Mouse (Mus musculus): ENCODE measurements around the gene Hist1h3e. TPM values are rescaled to one million over a fixed set of nuclear protein-coding genes. Genes with fewer than 3 reads are reported as not detected.

The Hist1h3e gene
- polyA plus RNA-seq, 1 experiment from 2014 or later, result 5.0 TPM

DNA sequence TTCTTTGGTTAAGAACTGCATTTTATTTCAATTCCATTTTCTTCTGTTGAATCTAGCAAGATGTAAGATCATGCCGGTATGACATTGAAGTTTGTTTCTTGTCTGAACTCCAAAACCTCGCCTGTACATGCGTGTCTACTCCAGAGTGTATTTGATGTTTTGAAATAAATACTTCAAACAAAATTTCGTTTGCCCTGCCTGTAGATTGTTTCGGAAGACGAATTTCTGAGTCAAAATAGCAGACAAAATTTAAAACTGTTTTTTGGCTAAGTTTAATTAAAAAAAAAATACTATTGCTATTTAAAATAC is 43.9 kb downstream of the Hist1h3e start:
- DNase-seq (ENCODE audit: low spot score) (no peak), ATAC-seq (replicated peaks; ENCODE audit: low FRiP score, low read depth) (no peak)
- 0% methylated on average over 6 of the region's 6 CpGs for WGBS
- no peaks in the 10 kb centered on the region for H3K4me1 ChIP-seq (replicated peaks; ENCODE audit: insufficient read depth, low read length)
- no peak for TF ChIP-seq CTCF (IDR thresholded peaks at IDR 0.05; ENCODE audit: low read depth)
- no peaks in the 10 kb centered on the region for H3K9me3 ChIP-seq (replicated peaks; ENCODE audit: low read length)
- H3K9ac ChIP-seq (ENCODE audit: low read depth, low read length), result no peak overlapping the region
- H3K4me3 ChIP-seq (replicated peaks; ENCODE audit: low read depth, low read length), result peak overlapping the region; percentile 50
- H3K27ac ChIP-seq, result no peak overlapping the region
- no peaks in the 10 kb centered on the region for H3K36me3 ChIP-seq (ENCODE audit: insufficient read depth, low read length)
- H3K27me3 ChIP-seq (ENCODE audit: insufficient read depth, low read length), result no peaks in the 10 kb centered on the region
- H3K4me2 ChIP-seq (ENCODE audit: low read length), result peak overlapping the region; percentile 53

DNA sequence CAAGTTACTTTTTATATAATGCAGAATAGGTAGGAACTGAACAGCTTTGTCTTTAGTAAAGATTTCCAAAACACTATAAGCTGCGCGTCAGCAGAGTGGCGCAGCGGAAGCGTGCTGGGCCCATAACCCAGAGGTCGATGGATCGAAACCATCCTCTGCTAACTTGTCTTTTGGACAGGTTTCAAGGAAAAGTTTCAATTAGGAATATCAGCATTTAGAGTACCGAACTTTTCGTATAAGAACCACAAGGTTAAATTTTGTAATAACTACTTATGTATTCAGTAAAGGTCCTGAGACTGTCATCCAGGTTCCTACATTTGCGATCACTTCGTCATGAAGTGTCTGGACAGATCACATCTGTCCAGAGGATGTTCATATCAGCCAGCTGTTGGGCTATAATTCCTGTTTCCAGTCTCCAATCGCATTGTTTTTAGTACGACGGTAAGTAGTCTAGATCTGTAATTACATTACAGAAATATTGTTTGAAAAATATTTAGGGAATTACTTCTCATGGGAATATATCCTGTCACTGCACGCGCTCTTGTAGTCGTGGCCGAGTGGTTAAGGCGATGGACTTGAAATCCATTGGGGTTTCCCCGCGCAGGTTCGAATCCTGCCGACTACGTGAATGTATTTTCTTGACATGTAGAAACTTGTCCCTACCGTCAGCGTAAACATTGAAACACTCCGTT is 44.4 kb downstream of the Hist1h3e start:
- H3K9ac ChIP-seq (ENCODE audit: low read depth, low read length), result peak overlapping the region; percentile 46; the same call in 1 of the 2 replicates
- peak overlapping the region; percentile 53 for H3K4me2 ChIP-seq (ENCODE audit: low read length)
- H3K9me3 ChIP-seq (replicated peaks; ENCODE audit: low read length), result no peaks in the 10 kb centered on the region
- H3K27me3 ChIP-seq (ENCODE audit: insufficient read depth, low read length), result no peaks in the 10 kb centered on the region
- under 1% methylated on average over 27 of the region's 27 CpGs for WGBS
- peak overlapping the region; percentile 50 for H3K4me3 ChIP-seq (replicated peaks; ENCODE audit: low read depth, low read length)
- TF ChIP-seq CTCF (IDR thresholded peaks at IDR 0.05; ENCODE audit: low read depth), result no peak
- ATAC-seq (replicated peaks; ENCODE audit: low FRiP score, low read depth) (peak; percentile 91), DNase-seq (ENCODE audit: low spot score) (peak; percentile 90)
- peak overlapping the region; percentile 69; the same call in 1 of the 2 replicates for H3K27ac ChIP-seq
- no peaks in the 10 kb centered on the region for H3K36me3 ChIP-seq (ENCODE audit: insufficient read depth, low read length)
- H3K4me1 ChIP-seq (replicated peaks; ENCODE audit: insufficient read depth, low read length), result no peaks in the 10 kb centered on the region

DNA sequence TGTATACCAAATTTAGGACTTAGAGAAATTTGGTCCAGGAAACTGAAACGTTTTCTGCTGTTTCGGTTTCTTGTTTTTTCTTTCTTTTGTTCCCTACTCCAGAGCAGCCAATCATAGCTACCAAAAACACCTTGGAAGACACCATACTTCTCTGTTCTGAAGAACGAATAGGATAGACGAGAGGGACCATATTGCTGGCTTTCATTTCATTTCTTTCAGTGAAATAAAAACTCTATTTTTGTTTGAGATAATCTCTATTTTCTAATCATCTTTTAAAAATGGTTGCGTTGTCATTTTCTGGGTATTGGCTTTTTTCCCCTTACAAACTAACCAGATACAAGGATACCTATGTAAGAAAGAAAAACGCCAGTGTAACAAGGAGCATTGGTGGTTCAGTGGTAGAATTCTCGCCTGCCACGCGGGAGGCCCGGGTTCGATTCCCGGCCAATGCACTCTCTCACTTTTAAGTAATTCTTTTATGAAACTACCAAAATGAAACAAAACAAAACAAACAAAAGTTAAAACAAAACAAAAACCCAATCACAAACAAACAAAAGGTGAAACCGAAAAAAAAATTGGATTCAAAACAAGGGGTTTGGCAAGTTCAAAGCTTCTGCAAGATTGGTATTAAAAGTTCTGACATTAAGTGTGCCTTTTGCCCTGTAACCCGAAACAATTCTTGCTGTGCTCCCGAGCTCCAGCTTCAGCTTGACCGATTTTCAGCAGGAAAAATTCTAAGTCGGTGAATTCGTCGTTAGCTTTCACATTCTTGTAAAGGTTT is 45.2 kb downstream of the Hist1h3e start:
- no peak for TF ChIP-seq CTCF (IDR thresholded peaks at IDR 0.05; ENCODE audit: low read depth)
- H3K36me3 ChIP-seq (ENCODE audit: insufficient read depth, low read length), result no peaks in the 10 kb centered on the region
- H3K9me3 ChIP-seq (replicated peaks; ENCODE audit: low read length), result no peaks in the 10 kb centered on the region
- ATAC-seq (replicated peaks; ENCODE audit: low FRiP score, low read depth) (peak; percentile 57), DNase-seq (ENCODE audit: low spot score) (peak; percentile 80)
- H3K27ac ChIP-seq, result peak overlapping the region; percentile 69
- under 1% methylated on average over 19 of the region's 19 CpGs for WGBS
- peak overlapping the region; percentile 46; the same call in 1 of the 2 replicates for H3K9ac ChIP-seq (ENCODE audit: low read depth, low read length)
- peak overlapping the region; percentile 53 for H3K4me2 ChIP-seq (ENCODE audit: low read length)
- H3K4me1 ChIP-seq (replicated peaks; ENCODE audit: insufficient read depth, low read length), result no peaks in the 10 kb centered on the region
- H3K4me3 ChIP-seq (replicated peaks; ENCODE audit: low read depth, low read length), result peak overlapping the region; percentile 50
- no peaks in the 10 kb centered on the region for H3K27me3 ChIP-seq (ENCODE audit: insufficient read depth, low read length)

DNA sequence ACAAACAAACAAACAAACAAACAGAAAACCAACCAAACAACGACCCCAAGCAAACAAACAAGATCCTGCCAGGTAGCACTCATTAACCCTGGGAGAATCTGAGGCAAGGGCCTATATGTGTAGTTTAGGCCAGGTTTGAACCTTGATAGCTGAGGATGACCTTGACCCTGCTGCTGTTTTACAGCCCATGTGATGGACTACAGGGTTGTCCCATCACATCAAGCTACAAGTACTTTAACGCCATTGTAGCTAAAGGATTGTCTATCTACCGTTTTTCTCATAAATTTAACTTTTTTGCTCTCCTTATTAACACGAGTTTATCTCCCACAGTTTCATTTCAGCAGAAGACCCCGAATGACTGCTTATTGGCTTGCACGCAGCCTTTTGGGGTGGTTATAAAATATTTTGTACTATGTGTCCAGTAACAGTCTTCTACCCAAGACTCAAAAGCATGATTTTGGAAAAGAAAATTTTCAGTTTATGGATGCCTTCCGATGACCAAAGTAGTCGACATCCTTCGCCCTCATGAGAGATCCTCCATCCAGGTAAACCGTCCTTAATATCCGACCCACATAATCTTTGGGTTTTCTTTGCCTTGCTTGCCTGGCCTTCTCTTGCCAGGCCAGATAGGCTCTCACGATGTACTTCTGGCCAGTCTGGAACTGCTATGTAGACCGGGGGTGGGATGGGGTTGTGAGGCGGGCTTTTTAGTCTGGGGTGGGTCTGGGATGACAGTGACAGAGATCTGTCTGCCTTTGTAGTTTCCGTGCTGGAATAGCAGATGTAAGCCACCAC is 46.1 kb downstream of the Hist1h3e start:
- H3K4me2 ChIP-seq (ENCODE audit: low read length), result peak overlapping the region; percentile 53; the same call in 1 of the 2 replicates
- TF ChIP-seq CTCF (IDR thresholded peaks at IDR 0.05; ENCODE audit: low read depth), result no peak
- no peak overlapping the region for H3K27ac ChIP-seq
- no peaks in the 10 kb centered on the region for H3K36me3 ChIP-seq (ENCODE audit: insufficient read depth, low read length)
- H3K4me1 ChIP-seq (replicated peaks; ENCODE audit: insufficient read depth, low read length), result no peaks in the 10 kb centered on the region
- H3K27me3 ChIP-seq (ENCODE audit: insufficient read depth, low read length), result no peaks in the 10 kb centered on the region
- ATAC-seq (replicated peaks; ENCODE audit: low FRiP score, low read depth) (no peak), DNase-seq (ENCODE audit: low spot score) (no peak)
- H3K9me3 ChIP-seq (replicated peaks; ENCODE audit: low read length), result no peaks in the 10 kb centered on the region
- 51% methylated on average over 15 of the region's 15 CpGs for WGBS
- 0 out of 2 replicates have a peak overlapping the region, but pooled peaks have one; percentile 13 for H3K9ac ChIP-seq (ENCODE audit: low read depth, low read length)
- H3K4me3 ChIP-seq (replicated peaks; ENCODE audit: low read depth, low read length), result no peak overlapping the region

DNA sequence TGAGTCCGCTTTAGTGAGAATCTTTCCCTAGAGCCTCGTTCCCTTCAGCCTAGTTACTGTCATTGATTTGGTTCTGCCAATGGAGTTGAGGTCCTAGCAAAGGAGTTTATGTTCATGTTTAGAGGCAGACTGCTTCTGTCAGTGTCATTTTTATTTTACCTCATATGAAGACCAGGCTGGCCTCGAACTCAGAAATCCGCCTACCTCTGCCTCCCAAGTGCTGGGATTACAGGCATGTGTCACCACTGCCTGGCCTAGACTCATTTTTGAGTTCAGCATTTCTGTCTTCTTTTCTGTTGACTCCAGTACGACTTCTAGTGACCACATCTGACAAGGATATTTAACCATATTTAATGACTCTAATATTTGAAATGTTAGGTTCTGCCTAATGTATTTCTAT is 46.9 kb downstream of the Hist1h3e start:
- no peak overlapping the region for H3K4me3 ChIP-seq (replicated peaks; ENCODE audit: low read depth, low read length)
- WGBS, result 81% methylated on average over 5 of the region's 5 CpGs
- H3K4me1 ChIP-seq (replicated peaks; ENCODE audit: insufficient read depth, low read length), result no peaks in the 10 kb centered on the region
- no peak overlapping the region for H3K9ac ChIP-seq (ENCODE audit: low read depth, low read length)
- no peaks in the 10 kb centered on the region for H3K27me3 ChIP-seq (ENCODE audit: insufficient read depth, low read length)
- TF ChIP-seq CTCF (IDR thresholded peaks at IDR 0.05; ENCODE audit: low read depth), result no peak
- H3K36me3 ChIP-seq (ENCODE audit: insufficient read depth, low read length), result no peaks in the 10 kb centered on the region
- DNase-seq (ENCODE audit: low spot score) (no peak), ATAC-seq (replicated peaks; ENCODE audit: low FRiP score, low read depth) (no peak)
- H3K9me3 ChIP-seq (replicated peaks; ENCODE audit: low read length), result no peaks in the 10 kb centered on the region
- H3K4me2 ChIP-seq (ENCODE audit: low read length), result no peak overlapping the region
- no peak overlapping the region for H3K27ac ChIP-seq

DNA sequence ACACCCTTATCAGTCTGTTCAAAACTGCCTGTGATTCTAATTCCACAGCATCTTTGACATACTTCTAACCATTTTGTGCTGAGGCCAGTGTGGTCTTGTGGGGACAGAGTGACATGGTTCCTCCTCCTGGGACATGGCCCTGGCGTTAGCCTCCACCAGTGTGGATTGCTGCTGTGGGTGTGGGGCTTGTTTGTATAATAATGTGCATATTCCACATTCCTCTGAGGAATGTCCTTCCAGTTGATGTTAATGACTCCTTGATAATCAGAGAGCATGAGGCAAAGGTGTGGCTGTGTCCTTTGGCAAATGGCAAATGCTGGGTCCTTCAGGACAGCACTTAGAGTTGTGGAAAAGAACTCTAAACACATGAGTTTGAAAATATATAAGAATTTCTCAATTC is 48.7 kb downstream of the Hist1h3e start:
- no peak for TF ChIP-seq CTCF (IDR thresholded peaks at IDR 0.05; ENCODE audit: low read depth)
- Histone ChIP-seq H3K27ac (no peak overlapping the region), H3K4me1 (replicated peaks; ENCODE audit: insufficient read depth, low read length) (no peaks in the 10 kb centered on the region), H3K9me3 (replicated peaks; ENCODE audit: low read length) (no peaks in the 10 kb centered on the region), H3K9ac (ENCODE audit: low read depth, low read length) (no peak overlapping the region), H3K4me2 (ENCODE audit: low read length) (no peak overlapping the region), H3K36me3 (ENCODE audit: insufficient read depth, low read length) (no peaks in the 10 kb centered on the region), H3K27me3 (ENCODE audit: insufficient read depth, low read length) (no peaks in the 10 kb centered on the region), H3K4me3 (replicated peaks; ENCODE audit: low read depth, low read length) (no peak overlapping the region)
- ATAC-seq (replicated peaks; ENCODE audit: low FRiP score, low read depth) (no peak), DNase-seq (ENCODE audit: low spot score) (no peak)
- 90% methylated on average over 1 of the region's 1 CpGs for WGBS

Small RNAs within 50 kb of the gene (microRNA-seq; reads per million reads assigned to microRNA genes)
- gene Gm44297 (not detected), gene Gm44359 (not detected), gene Gm44394 (not detected), gene n-TStga1 (not detected)

Other genes with a start within 250 kb of the Hist1h3e start
- gene Zfp322a, start 193.2 kb downstream of the Hist1h3e start, polyA plus RNA-seq (2015; fragmentation: Nextera tagmentation; extraction: Ambion mirVana), result 34.0 and 37.8 TPM in 2 replicates
- gene Abt1, start 138.5 kb downstream of the Hist1h3e start, polyA plus RNA-seq (2015; fragmentation: Nextera tagmentation; extraction: Ambion mirVana), result 10.0 and 10.4 TPM in 2 replicates
- gene Btn1a1, start 96.5 kb downstream of the Hist1h3e start, polyA plus RNA-seq (2015; fragmentation: Nextera tagmentation; extraction: Ambion mirVana), result 0.06 TPM in 1 of 2 replicates, not detected in the other
- gene Btn2a2, start 73.5 kb downstream of the Hist1h3e start, polyA plus RNA-seq (2015; fragmentation: Nextera tagmentation; extraction: Ambion mirVana), result 0.13 and 0.28 TPM in 2 replicates
- gene Hist1h4h, start 31.3 kb downstream of the Hist1h3e start, polyA plus RNA-seq (2015; fragmentation: Nextera tagmentation; extraction: Ambion mirVana), result 7.6 and 8.3 TPM in 2 replicates
- gene Hist1h2af, start 28.5 kb downstream of the Hist1h3e start, polyA plus RNA-seq (2015; fragmentation: Nextera tagmentation; extraction: Ambion mirVana), result 3.3 and 4.9 TPM in 2 replicates
- 3.9 and 4.0 TPM in 2 replicates for gene Hist1h3g, start 26.9 kb downstream of the Hist1h3e start, polyA plus RNA-seq (2015; fragmentation: Nextera tagmentation; extraction: Ambion mirVana)
- gene Hist1h2bh, start 19.0 kb downstream of the Hist1h3e start, polyA plus RNA-seq (2015; fragmentation: Nextera tagmentation; extraction: Ambion mirVana), result 0.37 and 0.43 TPM in 2 replicates
- 0.71 and 0.83 TPM in 2 replicates for gene Hist1h3f, start 18.3 kb downstream of the Hist1h3e start, polyA plus RNA-seq (2015; fragmentation: Nextera tagmentation; extraction: Ambion mirVana)
- 0.58 TPM in 1 of 2 replicates, not detected in the other for gene Hist1h4f, start 10.7 kb downstream of the Hist1h3e start, polyA plus RNA-seq (2015; fragmentation: Nextera tagmentation; extraction: Ambion mirVana)
- gene Hist1h1d, start 9.1 kb downstream of the Hist1h3e start, polyA plus RNA-seq (2015; fragmentation: Nextera tagmentation; extraction: Ambion mirVana), result 0.22 and 0.23 TPM in 2 replicates
- gene Hist1h2ae, start 8.9 kb upstream of the Hist1h3e start, polyA plus RNA-seq (2015; fragmentation: Nextera tagmentation; extraction: Ambion mirVana), result 42.2 and 50.2 TPM in 2 replicates
- gene Hist1h2bg, start 9.0 kb upstream of the Hist1h3e start, polyA plus RNA-seq (2015; fragmentation: Nextera tagmentation; extraction: Ambion mirVana), result 3.4 and 4.1 TPM in 2 replicates
- 3.4 TPM in 2 replicates for gene Hist1h2bf, start 11.8 kb upstream of the Hist1h3e start, polyA plus RNA-seq (2015; fragmentation: Nextera tagmentation; extraction: Ambion mirVana)
- gene Hist1h2ad, start 12.0 kb upstream of the Hist1h3e start, polyA plus RNA-seq (2015; fragmentation: Nextera tagmentation; extraction: Ambion mirVana), result 0.27 and 0.76 TPM in 2 replicates
- gene Hist1h3d, start 13.4 kb upstream of the Hist1h3e start, polyA plus RNA-seq (2015; fragmentation: Nextera tagmentation; extraction: Ambion mirVana), result 2.6 and 4.2 TPM in 2 replicates
- 68.3 and 77.0 TPM in 2 replicates for gene Hist1h4d, start 19.2 kb upstream of the Hist1h3e start, polyA plus RNA-seq (2015; fragmentation: Nextera tagmentation; extraction: Ambion mirVana)
- gene Hist1h2be, start 58.8 kb upstream of the Hist1h3e start, polyA plus RNA-seq (2015; fragmentation: Nextera tagmentation; extraction: Ambion mirVana), result 0.83 and 0.84 TPM in 2 replicates
- gene Hist1h1e, start 60.2 kb upstream of the Hist1h3e start, polyA plus RNA-seq (2015; fragmentation: Nextera tagmentation; extraction: Ambion mirVana), result 13.0 and 14.3 TPM in 2 replicates
- gene Hist1h2ac, start 121.6 kb upstream of the Hist1h3e start, polyA plus RNA-seq (2015; fragmentation: Nextera tagmentation; extraction: Ambion mirVana), result 0.75 and 1.1 TPM in 2 replicates
- 132 and 139 TPM in 2 replicates for gene Hist1h2bc, start 121.8 kb upstream of the Hist1h3e start, polyA plus RNA-seq (2015; fragmentation: Nextera tagmentation; extraction: Ambion mirVana)
- gene Hist1h1t, start 133.4 kb upstream of the Hist1h3e start, polyA plus RNA-seq (2015; fragmentation: Nextera tagmentation; extraction: Ambion mirVana), result not detected in 2 replicates
- 5.2 and 7.4 TPM in 2 replicates for gene Hist1h4c, start 136.1 kb upstream of the Hist1h3e start, polyA plus RNA-seq (2015; fragmentation: Nextera tagmentation; extraction: Ambion mirVana)
- gene Hfe, start 148.5 kb upstream of the Hist1h3e start, polyA plus RNA-seq (2015; fragmentation: Nextera tagmentation; extraction: Ambion mirVana), result 16.8 and 18.0 TPM in 2 replicates
- gene Hist1h1c, start 176.4 kb upstream of the Hist1h3e start, polyA plus RNA-seq (2015; fragmentation: Nextera tagmentation; extraction: Ambion mirVana), result 33.9 and 41.0 TPM in 2 replicates
- 6.0 and 7.0 TPM in 2 replicates for gene Hist1h3c, start 183.2 kb upstream of the Hist1h3e start, polyA plus RNA-seq (2015; fragmentation: Nextera tagmentation; extraction: Ambion mirVana)
- 2.1 and 2.2 TPM in 2 replicates for gene Hist1h2bb, start 184.4 kb upstream of the Hist1h3e start, polyA plus RNA-seq (2015; fragmentation: Nextera tagmentation; extraction: Ambion mirVana)
- 21.7 and 26.6 TPM in 2 replicates for gene Hist1h2ab, start 188.8 kb upstream of the Hist1h3e start, polyA plus RNA-seq (2015; fragmentation: Nextera tagmentation; extraction: Ambion mirVana)
- 5.9 and 8.7 TPM in 2 replicates for gene Hist1h3b, start 189.9 kb upstream of the Hist1h3e start, polyA plus RNA-seq (2015; fragmentation: Nextera tagmentation; extraction: Ambion mirVana)
- 4.4 and 5.6 TPM in 2 replicates for gene Hist1h4b, start 194.6 kb upstream of the Hist1h3e start, polyA plus RNA-seq (2015; fragmentation: Nextera tagmentation; extraction: Ambion mirVana)
- not detected in 2 replicates for gene Hist1h4a, start 198.9 kb upstream of the Hist1h3e start, polyA plus RNA-seq (2015; fragmentation: Nextera tagmentation; extraction: Ambion mirVana)
- gene Hist1h3a, start 200.0 kb upstream of the Hist1h3e start, polyA plus RNA-seq (2015; fragmentation: Nextera tagmentation; extraction: Ambion mirVana), result 5.2 and 6.7 TPM in 2 replicates
- gene Hist1h1a, start 201.3 kb upstream of the Hist1h3e start, polyA plus RNA-seq (2015; fragmentation: Nextera tagmentation; extraction: Ambion mirVana), result 1.3 and 1.8 TPM in 2 replicates
- 0.06 TPM in 1 of 2 replicates, not detected in the other for gene Trim38, start 207.5 kb upstream of the Hist1h3e start, polyA plus RNA-seq (2015; fragmentation: Nextera tagmentation; extraction: Ambion mirVana)
- gene Slc17a2, start 244.6 kb upstream of the Hist1h3e start, polyA plus RNA-seq (2015; fragmentation: Nextera tagmentation; extraction: Ambion mirVana), result 0.96 TPM in 2 replicates